In the genomic region with DNA sequence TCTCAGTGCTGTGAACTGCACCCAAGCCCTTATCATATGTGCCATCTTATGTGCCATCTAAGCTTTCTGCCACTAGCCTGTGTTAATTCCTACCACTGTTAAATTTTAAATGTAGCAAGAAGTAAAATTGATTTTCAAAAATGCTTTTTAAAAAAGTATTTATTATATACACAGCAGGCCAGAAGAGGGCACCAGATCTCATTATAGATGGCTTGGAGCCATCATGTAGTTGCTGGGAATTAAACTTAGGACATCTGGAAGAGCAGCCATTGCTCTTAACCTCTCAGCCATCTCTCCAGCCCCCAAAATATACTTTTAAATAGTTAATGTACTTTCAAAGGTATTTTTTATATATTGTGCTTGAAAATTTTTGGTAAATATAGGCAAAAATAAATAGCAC, we compare ENCODE assay signal across 18 mouse cellular contexts. TPM values are rescaled to one million over a fixed set of nuclear protein-coding genes. Genes with fewer than 3 reads are reported as not detected.
DNase-seq lines count a peak whose midpoint lies in the region; ATAC-seq and TF ChIP-seq lines count a peak whose summit lies in the region.
"Had no signal": no experiment of that assay in that cellular context is flagged by ENCODE, and none has a peak within 500 bp of the region (broad histone marks: within the 10 kb centered on the region; RNA-seq: fewer than 3 reads in every experiment).

No protein-coding gene starts in this region.

- intact Hi-C loops in left cerebral cortex, adult 2 months (cut with DNase I): loop anchor here (5.0 kb wide), 1 partner anchor 165 kb away; no protein-coding TSS in a partner anchor
- intact Hi-C loops in left cerebral cortex, postnatal 25 days (cut with DNase I): no loop called here

- no peak for DNase-seq in forebrain, postnatal 0 days
- DNase-seq in left cerebral cortex, adult 2 months (ENCODE audit: extremely low spot score in 1 of 2, low spot score in 2 of 2): no peak
- no peak for DNase-seq in left cerebral cortex, postnatal 25 days (ENCODE audit: low spot score in 2 of 2)
- peak; percentile 7 to 23 for DNase-seq in B cell, adult 2 months
- peak; percentile 12 for DNase-seq in brain, adult 2 months (ENCODE audit: low read depth, low spot score)
- DNase-seq in frontal cortex, postnatal 10 days (ENCODE audit: low spot score in 2 of 2): no peak
- no peak for DNase-seq in c-Kit-positive CD71-positive TER-119-positive erythroid progenitor cells, embryonic 14.5 days (ENCODE audit: low spot score)
- DNase-seq: cerebellum, postnatal 10 days; kidney, adult 9 months had no signal

- H3K4me1 ChIP-seq in forebrain, postnatal 0 days (ENCODE audit: insufficient read depth): no peaks in the 10 kb centered on the region
- no peaks in the 10 kb centered on the region for H3K4me1 ChIP-seq in forebrain, embryonic 15.5 days
- H3K4me1 ChIP-seq: embryonic facial prominence, embryonic 15.5 days; hindbrain, embryonic 13.5 days; limb, embryonic 12.5 days; midbrain, embryonic 12.5 days had no signal

- H3K4me3 ChIP-seq in forebrain, postnatal 0 days (ENCODE audit: low read depth, low read length): no peak overlapping the region
- no peak overlapping the region for H3K4me3 ChIP-seq in forebrain, embryonic 15.5 days
- H3K4me3 ChIP-seq in left cerebral cortex, adult 2 months: no peak overlapping the region
- H3K4me3 ChIP-seq: embryonic facial prominence, embryonic 15.5 days; hindbrain, embryonic 13.5 days; limb, embryonic 12.5 days; midbrain, embryonic 12.5 days had no signal

- TF ChIP-seq CTCF in forebrain, postnatal 0 days (IDR thresholded peaks at IDR 0.05; ENCODE audit: low read depth): peak; percentile 19; the same call in 1 of the 2 replicates
- TF ChIP-seq CTCF in left cerebral cortex, adult 2 months (IDR thresholded peaks at IDR 0.05): peak; percentile 23

- H3K36me3 ChIP-seq in forebrain, postnatal 0 days (ENCODE audit: insufficient read depth): no peaks in the 10 kb centered on the region
- no peaks in the 10 kb centered on the region for H3K36me3 ChIP-seq in forebrain, embryonic 15.5 days
- H3K36me3 ChIP-seq: embryonic facial prominence, embryonic 15.5 days; hindbrain, embryonic 13.5 days; limb, embryonic 12.5 days; midbrain, embryonic 12.5 days had no signal

- no peaks in the 10 kb centered on the region for H3K9me3 ChIP-seq in forebrain, postnatal 0 days (ENCODE audit: low read length)
- no peaks in the 10 kb centered on the region for H3K9me3 ChIP-seq in forebrain, embryonic 15.5 days
- H3K9me3 ChIP-seq: embryonic facial prominence, embryonic 15.5 days; hindbrain, embryonic 13.5 days; limb, embryonic 12.5 days; midbrain, embryonic 12.5 days had no signal

- H3K27me3 ChIP-seq in forebrain, postnatal 0 days (ENCODE audit: insufficient read depth, low read length): no peaks in the 10 kb centered on the region
- no peaks in the 10 kb centered on the region for H3K27me3 ChIP-seq in forebrain, embryonic 15.5 days
- H3K27me3 ChIP-seq: embryonic facial prominence, embryonic 15.5 days; hindbrain, embryonic 13.5 days; limb, embryonic 12.5 days; midbrain, embryonic 12.5 days had no signal

- H3K9ac ChIP-seq in forebrain, postnatal 0 days: no peak overlapping the region
- no peak overlapping the region for H3K9ac ChIP-seq in forebrain, embryonic 15.5 days (replicated peaks)
- H3K9ac ChIP-seq: embryonic facial prominence, embryonic 15.5 days; hindbrain, embryonic 13.5 days; limb, embryonic 12.5 days; midbrain, embryonic 12.5 days had no signal

- ATAC-seq in forebrain, postnatal 0 days: no peak
- ATAC-seq in forebrain, embryonic 15.5 days (replicated peaks): no peak

- no peak overlapping the region for H3K27ac ChIP-seq in forebrain, postnatal 0 days (ENCODE audit: low read depth, low read length)
- no peak overlapping the region for H3K27ac ChIP-seq in forebrain, embryonic 15.5 days (replicated peaks)
- no peak overlapping the region for H3K27ac ChIP-seq in left cerebral cortex, adult 2 months
- H3K27ac ChIP-seq: embryonic facial prominence, embryonic 15.5 days; hindbrain, embryonic 13.5 days; limb, embryonic 12.5 days; midbrain, embryonic 12.5 days had no signal

- no peak overlapping the region for H3K4me2 ChIP-seq in forebrain, postnatal 0 days (ENCODE audit: low read depth)
- H3K4me2 ChIP-seq in forebrain, embryonic 15.5 days (replicated peaks): no peak overlapping the region
- H3K4me2 ChIP-seq: embryonic facial prominence, embryonic 15.5 days; hindbrain, embryonic 13.5 days; limb, embryonic 12.5 days; midbrain, embryonic 12.5 days had no signal

RNA-seq across cellular contexts. Expression of gene Lyz2, which starts 10.1 kb away (rescaled TPM):
- total RNA-seq in forebrain, postnatal 0 days (2014; rRNA removed): 10.2 and 14.2 TPM in 2 replicates
- polyA plus RNA-seq in forebrain, postnatal 0 days (2015; fragmentation: Nextera tagmentation; extraction: Ambion mirVana): 25.6 and 29.5 TPM in 2 replicates
- polyA plus RNA-seq in forebrain, embryonic 15.5 days (2015; fragmentation: Nextera tagmentation; extraction: Ambion mirVana): 15.7 and 18.2 TPM in 2 replicates
- 10 to 100 TPM; 11.1 to 14.4 TPM for total RNA-seq in left cerebral cortex, adult 2 months (2021)
- total RNA-seq in left cerebral cortex, postnatal 25 days (2021): 10 to 100 TPM; 10.9 to 11.4 TPM

RNA-seq across cellular contexts. Expression of gene Lyz1, which starts 20.6 kb away (rescaled TPM):
- not detected in 2 replicates for total RNA-seq in forebrain, postnatal 0 days (2014; rRNA removed)
- 0.16 TPM in 1 of 2 replicates, not detected in the other for polyA plus RNA-seq in forebrain, postnatal 0 days (2015; fragmentation: Nextera tagmentation; extraction: Ambion mirVana)
- not detected in 2 replicates for polyA plus RNA-seq in forebrain, embryonic 15.5 days (2015; fragmentation: Nextera tagmentation; extraction: Ambion mirVana)
- total RNA-seq in left cerebral cortex, adult 2 months (2021): 1 to 10 TPM; 1.4 to 1.6 TPM
- 1 to 10 TPM; 1.2 to 1.8 TPM for total RNA-seq in left cerebral cortex, postnatal 25 days (2021)
- total RNA-seq: ES-E14 had no signal
- polyA plus RNA-seq: hindbrain, embryonic 13.5 days; limb, embryonic 12.5 days; midbrain, embryonic 12.5 days; neural tube, embryonic 14.5 days had no signal

RNA-seq across cellular contexts. Expression of gene 9530003J23Rik, which starts 33.5 kb away (rescaled TPM):
- not detected in 2 replicates for total RNA-seq in forebrain, postnatal 0 days (2014; rRNA removed)
- 0.13 and 0.21 TPM in 2 replicates for polyA plus RNA-seq in forebrain, postnatal 0 days (2015; fragmentation: Nextera tagmentation; extraction: Ambion mirVana)
- not detected in 2 replicates for polyA plus RNA-seq in forebrain, embryonic 15.5 days (2015; fragmentation: Nextera tagmentation; extraction: Ambion mirVana)
- total RNA-seq in left cerebral cortex, adult 2 months (2021): not detected
- total RNA-seq in left cerebral cortex, postnatal 25 days (2021): not detected
- total RNA-seq: ES-E14; heart, adult 8-10 months; layer of hippocampus, postnatal 14 days had no signal
- polyA plus RNA-seq: embryonic facial prominence, embryonic 15.5 days; limb, embryonic 12.5 days; midbrain, embryonic 12.5 days; neural tube, embryonic 14.5 days had no signal

RNA-seq across cellular contexts. Expression of gene Yeats4, which starts 47.7 kb away (rescaled TPM):
- 90.9 and 92.3 TPM in 2 replicates for total RNA-seq in forebrain, postnatal 0 days (2014; rRNA removed)
- polyA plus RNA-seq in forebrain, postnatal 0 days (2015; fragmentation: Nextera tagmentation; extraction: Ambion mirVana): 96.8 and 104 TPM in 2 replicates
- polyA plus RNA-seq in forebrain, embryonic 15.5 days (2015; fragmentation: Nextera tagmentation; extraction: Ambion mirVana): 101 and 106 TPM in 2 replicates
- total RNA-seq in left cerebral cortex, adult 2 months (2021): 10 to 100 TPM; 43.7 to 47.0 TPM
- total RNA-seq in left cerebral cortex, postnatal 25 days (2021): 10 to 100 TPM; 53.5 to 56.4 TPM

Comparison
In these comparisons a context has a peak if more than half of its experiments do, and no peak if none do; other contexts are left out.
1. DNase-seq: peak in B cell, adult 2 months (2 of 2) and brain, adult 2 months (single experiment); none in forebrain, postnatal 0 days (single experiment), left cerebral cortex, adult 2 months (0 of 2), left cerebral cortex, postnatal 25 days (0 of 2), frontal cortex, postnatal 10 days (0 of 2) and c-Kit-positive CD71-positive TER-119-positive erythroid progenitor cells, embryonic 14.5 days (single experiment).